Mouse (Mus musculus) cerebellum, postnatal 36 days (tissue): ENCODE results near the gene Fggy.

Experiments used
- DNase-seq, 2 experiments: peaks; one replicate each; pipeline ENCODE4 v3.0.0; 2021 to 2022; ENCODE audit warnings: mixed read lengths in 2 of 2

Fggy gene

DNA sequence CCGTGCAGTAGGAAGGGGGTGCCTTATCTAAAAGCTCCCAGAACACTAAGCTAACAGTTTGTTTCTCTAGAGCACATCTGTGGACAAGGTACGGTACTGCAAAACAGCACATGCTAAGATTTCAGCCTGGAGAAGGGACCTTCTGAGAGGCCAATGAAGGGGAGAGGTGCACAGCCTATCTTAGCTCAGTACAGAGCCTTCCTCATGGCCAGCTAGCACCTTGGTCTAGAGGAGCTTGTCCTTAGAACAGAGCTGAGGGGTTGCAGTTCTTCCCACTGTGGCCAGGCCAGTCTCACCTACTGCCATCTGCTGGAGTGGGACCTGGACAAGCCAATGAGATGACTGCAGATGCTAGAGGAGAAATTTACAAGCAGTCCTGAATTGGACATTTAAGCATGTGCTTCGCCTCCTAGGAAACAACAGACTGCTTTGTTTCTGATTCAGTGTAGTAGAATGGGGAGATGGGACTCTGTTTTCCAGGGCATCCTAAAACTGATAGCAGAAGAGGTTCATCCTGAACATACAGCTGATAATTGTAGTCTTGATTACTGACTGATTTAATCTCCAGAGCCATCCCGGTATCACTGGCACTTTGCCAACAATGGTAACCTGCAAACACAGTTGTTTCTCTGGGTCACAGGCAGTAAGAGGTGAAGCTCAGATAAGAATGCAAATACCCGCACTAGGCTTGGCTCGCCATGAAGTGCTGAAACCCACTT is 305.6 kb downstream of the Fggy start:
- DNase-seq: peak; percentile 3 to 12

DNA sequence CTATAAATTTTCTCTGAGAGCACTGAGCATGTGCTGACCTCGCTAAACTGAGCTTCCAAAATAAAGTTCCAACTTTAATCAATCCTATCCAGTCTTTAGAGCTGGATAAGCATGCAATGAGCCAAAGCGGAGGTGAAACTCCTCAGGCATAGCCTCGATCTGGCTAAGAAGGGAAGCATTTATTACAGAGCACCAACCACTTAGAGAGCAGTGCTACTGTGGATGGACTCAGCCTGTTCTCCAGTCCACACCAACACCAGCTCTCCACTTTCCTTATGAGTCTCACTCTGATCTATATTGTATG is 306.1 kb downstream of the Fggy start:
- DNase-seq: no peak

GRCm38 (mm10) chr4:95865251-95865650 is 307.9 kb downstream of the Fggy start:
- no peak for DNase-seq

DNA sequence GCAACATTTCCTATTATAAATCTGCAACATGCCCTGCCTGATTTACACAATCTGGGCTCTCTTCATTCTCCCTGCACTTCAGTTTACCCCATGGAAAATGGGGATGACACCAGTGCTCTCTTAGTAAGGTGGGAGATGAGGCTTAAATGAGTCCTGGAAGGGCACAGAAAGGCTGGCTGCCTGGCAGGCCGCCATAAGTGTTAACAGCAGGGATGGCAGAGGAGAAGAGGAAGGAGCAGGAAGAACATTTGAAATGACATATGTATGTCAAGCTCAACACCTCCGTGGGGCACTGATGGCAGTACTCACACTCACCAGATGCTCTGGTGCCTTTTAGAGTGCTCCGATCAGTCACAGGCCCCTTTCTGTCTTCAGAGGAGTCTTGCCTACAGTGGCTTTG is 308.6 kb downstream of the Fggy start:
- peak; percentile 10 to 15 for DNase-seq

DNA sequence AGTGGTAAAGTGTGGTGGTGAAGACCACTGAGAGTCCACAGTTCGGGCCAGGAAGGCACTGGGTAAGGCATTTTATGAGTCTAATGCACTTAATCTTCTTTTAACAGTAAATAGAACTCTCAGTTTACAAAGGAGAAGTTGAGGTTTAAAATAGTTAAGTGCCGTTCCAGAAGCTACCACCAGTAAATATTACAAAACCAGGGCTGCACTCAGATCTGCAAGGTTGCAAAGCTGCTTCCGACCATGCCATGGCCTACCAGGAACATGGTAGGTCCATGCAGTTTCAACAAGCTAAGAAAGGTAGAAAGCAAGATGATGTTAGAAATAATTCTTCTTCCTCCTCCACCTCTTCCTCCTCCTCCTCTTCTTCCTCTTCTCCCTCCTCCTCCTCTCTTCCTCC is 309.8 kb downstream of the Fggy start:
- DNase-seq: no peak

- no peak for DNase-seq
These were observed 311.0 kb downstream of the Fggy start for GRCm38 (mm10) chr4:95868348-95868747.

DNA sequence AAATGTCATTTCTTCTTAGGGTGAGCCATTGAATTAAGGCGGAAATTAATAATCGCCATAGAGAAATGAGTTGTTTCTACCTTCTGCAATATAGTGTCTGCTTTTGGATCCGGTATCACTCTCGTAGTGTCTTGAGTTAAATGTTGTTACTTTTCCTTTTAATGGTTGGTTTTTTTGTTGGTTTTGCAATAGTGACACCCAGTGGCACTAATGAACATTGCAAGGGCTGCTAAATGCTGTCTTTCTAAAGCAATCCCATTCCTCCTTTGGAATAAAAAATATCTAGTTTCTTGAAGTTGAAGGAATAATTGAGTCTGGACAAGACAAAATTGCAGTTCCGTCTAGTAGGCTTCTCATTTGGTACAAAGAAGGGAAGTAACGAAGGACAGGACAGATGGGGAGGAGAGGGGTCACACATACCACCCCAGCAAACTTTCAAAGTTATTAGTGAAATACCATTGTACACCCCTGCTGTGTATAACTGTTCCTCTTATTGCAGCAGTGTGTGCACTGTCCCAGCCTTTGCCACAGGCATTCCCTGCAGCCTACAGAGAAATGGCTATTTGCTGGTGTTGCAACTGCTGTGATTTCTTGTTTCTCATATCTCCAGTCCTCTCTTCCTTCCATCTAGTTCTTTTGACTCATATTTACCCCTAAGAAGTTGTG is 314.0 kb downstream of the Fggy start:
- DNase-seq: peak; percentile 40 to 67

GRCm38 (mm10) chr4:95875896-95876295 is 318.6 kb downstream of the Fggy start:
- no peak for DNase-seq

DNA sequence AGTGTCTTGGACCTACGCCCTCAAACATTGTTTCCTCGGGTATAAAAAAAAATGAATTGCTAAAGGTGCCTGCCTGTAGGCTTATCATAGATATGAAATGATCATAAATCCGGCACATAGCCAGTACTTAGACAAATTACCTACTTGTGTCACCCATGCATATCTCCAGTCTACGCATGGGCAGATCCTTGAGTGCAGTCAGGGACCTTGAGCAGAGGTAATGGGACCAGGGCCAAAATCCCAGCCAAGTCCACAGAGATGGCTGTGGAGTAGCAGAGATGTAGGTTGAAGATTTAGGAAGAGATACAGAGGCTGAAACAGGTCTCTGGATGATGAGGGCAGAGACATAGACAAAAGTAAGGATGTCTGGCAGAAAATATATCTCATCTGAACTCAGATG is 320.1 kb downstream of the Fggy start:
- no peak for DNase-seq

GRCm38 (mm10) chr4:95881751-95882350 is 324.5 kb downstream of the Fggy start:
- DNase-seq: no peak

- no peak for DNase-seq
These were observed 327.2 kb downstream of the Fggy start for GRCm38 (mm10) chr4:95884184-95885145.

DNA sequence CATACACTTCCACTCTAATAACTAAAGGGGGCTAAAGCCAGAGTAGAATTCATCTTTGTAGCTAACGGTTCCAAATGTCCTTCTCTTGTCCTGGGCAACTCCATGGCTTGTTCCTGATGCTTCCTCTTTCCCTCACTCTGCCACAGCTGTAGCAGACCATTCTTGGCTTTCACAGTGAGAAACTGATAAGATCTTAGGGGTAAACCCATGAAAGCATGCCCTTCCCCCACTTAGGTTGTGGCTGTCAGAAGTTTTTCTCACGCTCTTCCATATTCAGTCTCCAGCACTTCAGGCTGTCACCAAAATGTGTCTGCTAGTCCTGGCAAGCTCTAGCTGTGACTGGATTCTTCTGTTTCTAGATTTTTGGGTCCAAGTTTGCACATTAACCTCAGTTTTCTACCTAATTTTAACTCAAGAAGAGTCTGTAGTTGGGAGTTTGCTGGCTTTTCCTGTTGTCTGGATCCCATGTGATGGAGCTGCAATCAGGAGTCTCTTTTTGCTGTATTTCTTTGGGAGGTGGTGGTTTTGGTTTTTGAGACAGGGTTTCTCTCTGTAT is 338.0 kb downstream of the Fggy start:
- no peak for DNase-seq

DNA sequence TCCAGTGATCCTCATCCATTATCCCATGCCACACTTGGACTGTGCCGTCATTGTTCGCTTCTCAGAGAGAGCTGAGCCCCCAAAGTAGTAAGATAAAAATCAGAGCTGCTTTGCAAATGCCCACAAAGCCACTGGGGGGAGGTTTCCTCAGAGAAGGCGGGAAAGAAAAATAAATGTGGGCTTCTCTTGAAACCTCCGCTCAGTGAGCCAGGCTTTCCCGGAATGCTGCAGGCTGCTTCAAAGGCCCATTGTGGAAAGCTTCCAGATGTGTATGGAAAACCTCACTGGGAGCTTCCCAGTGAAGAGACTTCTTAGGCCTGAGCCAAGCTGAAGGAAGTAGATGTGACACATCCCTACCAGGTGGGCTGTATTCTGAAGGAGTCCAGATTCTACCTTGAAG is 339.3 kb downstream of the Fggy start:
- DNase-seq: no peak

- DNase-seq: no peak
These were observed 340.0 kb downstream of the Fggy start for GRCm38 (mm10) chr4:95897236-95897874.

- no peak for DNase-seq
These were observed 341.4 kb downstream of the Fggy start for GRCm38 (mm10) chr4:95898714-95899113.

GRCm38 (mm10) chr4:95899926-95900712 is 342.8 kb downstream of the Fggy start:
- no peak for DNase-seq

GRCm38 (mm10) chr4:95900815-95901214 is 343.5 kb downstream of the Fggy start:
- no peak for DNase-seq

GRCm38 (mm10) chr4:95906141-95906540 is 348.8 kb downstream of the Fggy start:
- DNase-seq: no peak

DNA sequence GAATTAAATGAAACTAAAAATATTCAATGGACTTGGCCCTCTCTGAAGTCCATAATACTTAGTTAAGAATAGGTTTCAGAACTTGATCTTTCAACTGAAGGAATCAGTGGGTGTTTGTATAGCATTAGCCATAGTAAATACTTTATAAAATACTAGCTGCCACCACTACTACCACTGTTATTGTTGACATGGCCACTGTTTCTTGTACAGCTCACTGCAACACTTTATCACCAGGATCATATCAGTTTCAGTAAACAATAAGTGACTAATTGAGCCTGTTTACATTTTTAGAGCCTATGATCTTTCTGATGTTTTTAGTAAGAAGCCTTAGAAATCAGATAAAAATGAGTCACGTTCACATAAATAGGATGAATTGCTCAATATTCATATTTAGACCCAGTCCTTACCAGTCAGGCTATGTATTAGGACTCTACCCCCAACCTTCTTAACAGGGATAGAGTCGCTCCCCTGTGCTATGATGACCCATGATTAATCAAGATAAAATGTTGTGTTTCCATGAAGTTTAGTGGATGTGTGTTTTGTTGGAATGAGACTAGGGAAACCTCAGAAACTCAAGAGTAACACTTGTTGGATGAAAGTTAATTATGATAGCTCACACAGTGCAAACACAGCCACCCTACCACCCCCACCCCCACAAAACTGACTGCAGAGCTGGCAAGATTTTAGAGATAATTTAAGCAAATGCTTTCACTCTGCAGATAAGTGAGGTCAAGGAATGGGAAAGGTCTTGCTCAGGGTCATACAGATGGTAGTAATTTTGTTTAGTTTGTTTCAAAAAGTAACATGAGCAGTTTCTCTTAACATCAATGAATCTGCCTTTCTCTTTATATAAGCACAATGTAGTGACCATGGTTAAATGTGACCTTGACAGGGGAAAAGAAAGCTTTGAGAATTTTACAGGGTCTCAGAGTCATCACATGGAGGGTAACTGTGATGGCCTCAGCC is 352.7 kb downstream of the Fggy start:
- no peak for DNase-seq

DNA sequence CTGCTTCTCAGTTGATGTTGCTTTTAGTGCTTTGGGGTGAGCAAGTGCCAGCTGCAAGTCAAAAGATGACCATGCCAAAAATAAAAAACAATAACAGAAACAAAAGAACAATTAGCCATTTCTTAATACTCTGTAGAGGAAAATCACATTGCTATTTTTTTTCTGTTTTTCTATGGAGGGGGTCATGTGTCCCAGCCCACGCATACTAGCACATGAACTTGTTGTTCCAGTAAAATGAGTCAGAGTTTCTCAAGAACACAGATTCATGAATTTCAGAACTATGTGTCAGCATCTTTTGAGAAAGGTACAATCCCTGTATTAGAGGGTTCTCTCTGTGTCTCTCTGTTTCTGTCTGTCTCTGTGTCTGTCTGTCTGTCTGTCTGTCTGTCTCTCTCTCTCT is 355.7 kb downstream of the Fggy start:
- no peak for DNase-seq
